Mouse (Mus musculus): ENCODE measurements around the gene Entpd6. TPM values are rescaled to one million over a fixed set of nuclear protein-coding genes. Genes with fewer than 3 reads are reported as not detected.

Gene Entpd6
- polyA plus RNA-seq (2014; fragmentation: Nextera tagmentation; extraction: Ambion mirVana), result 34.4 and 36.3 TPM in 2 replicates

GRCm38 (mm10) chr2:150748854-150749253 lies at the start of gene Entpd6:
Entpd6 (plus strand) TSS chr2:150749042.
- ATAC-seq (replicated peaks; ENCODE audit: low FRiP score), result peak; percentile 94

GRCm38 (mm10) chr2:150712167-150712674 lies 36.6 kb upstream of the Entpd6 start:
- Histone ChIP-seq H3K36me3 (ENCODE audit: control insufficient read depth, insufficient read depth, low read length) (no peaks in the 10 kb centered on the region), H3K4me1 (replicated peaks; ENCODE audit: control insufficient read depth, insufficient read depth, low read length) (no peaks in the 10 kb centered on the region), H3K9me3 (ENCODE audit: control insufficient read depth, low read length) (no peaks in the 10 kb centered on the region), H3K27ac (ENCODE audit: low read depth, low read length) (no peak overlapping the region), H3K4me3 (ENCODE audit: low read depth, low read length) (no peak overlapping the region), H3K27me3 (replicated peaks; ENCODE audit: control insufficient read depth, insufficient read depth, low read length) (no peaks in the 10 kb centered on the region), H3K9ac (ENCODE audit: low read depth, low read length) (no peak overlapping the region), H3K4me2 (no peak overlapping the region)
- DNase-seq (ENCODE audit: low spot score), result no peak
- WGBS, result 79% methylated on average over 4 of the region's 4 CpGs
- no peak for ATAC-seq (replicated peaks; ENCODE audit: low FRiP score)

More at GRCm38 (mm10) chr2:150748854-150749253, at the start of gene Entpd6:
- Histone ChIP-seq H3K9me3 (ENCODE audit: control insufficient read depth, low read length) (no peaks in the 10 kb centered on the region), H3K36me3 (ENCODE audit: control insufficient read depth, insufficient read depth, low read length) (no peaks in the 10 kb centered on the region), H3K4me3 (ENCODE audit: low read depth, low read length) (peak within 1 kb of the TSS; percentile 78), H3K9ac (ENCODE audit: low read depth, low read length) (peak within 1 kb of the TSS; percentile 83), H3K27ac (ENCODE audit: low read depth, low read length) (peak within 1 kb of the TSS; percentile 68; the same call in 1 of the 2 replicates), H3K4me1 (replicated peaks; ENCODE audit: control insufficient read depth, insufficient read depth, low read length) (no peaks in the 10 kb centered on the region; the same call in 1 of the 2 replicates), H3K4me2 (peak within 1 kb of the TSS; percentile 99), H3K27me3 (replicated peaks; ENCODE audit: control insufficient read depth, insufficient read depth, low read length) (no peaks in the 10 kb centered on the region; the same call in none of the 2 replicates)
- DNase-seq (ENCODE audit: low spot score), result peak; percentile 88
- WGBS, result 0% methylated on average over 30 of the region's 30 CpGs

GRCm38 (mm10) chr2:150735756-150736576 lies 12.9 kb upstream of the Entpd6 start:
- DNase-seq (ENCODE audit: low spot score) (no peak), ATAC-seq (replicated peaks; ENCODE audit: low FRiP score) (0 out of 2 replicates have a peak, but pooled peaks have one; percentile 18)
- Histone ChIP-seq H3K4me3 (ENCODE audit: low read depth, low read length) (no peak overlapping the region), H3K9me3 (ENCODE audit: control insufficient read depth, low read length) (no peaks in the 10 kb centered on the region), H3K36me3 (ENCODE audit: control insufficient read depth, insufficient read depth, low read length) (no peaks in the 10 kb centered on the region), H3K4me1 (replicated peaks; ENCODE audit: control insufficient read depth, insufficient read depth, low read length) (no peaks in the 10 kb centered on the region), H3K9ac (ENCODE audit: low read depth, low read length) (no peak overlapping the region), H3K27me3 (replicated peaks; ENCODE audit: control insufficient read depth, insufficient read depth, low read length) (no peaks in the 10 kb centered on the region), H3K4me2 (no peak overlapping the region), H3K27ac (ENCODE audit: low read depth, low read length) (no peak overlapping the region)
- 72% methylated on average over 11 of the region's 11 CpGs for WGBS

GRCm38 (mm10) chr2:150737881-150738280 lies 11.0 kb upstream of the Entpd6 start:
- H3K9ac ChIP-seq (ENCODE audit: low read depth, low read length), result no peak overlapping the region
- no peak overlapping the region for H3K4me2 ChIP-seq
- no peak overlapping the region for H3K4me3 ChIP-seq (ENCODE audit: low read depth, low read length)
- no peak overlapping the region for H3K27ac ChIP-seq (ENCODE audit: low read depth, low read length)
- no peaks in the 10 kb centered on the region for H3K27me3 ChIP-seq (replicated peaks; ENCODE audit: control insufficient read depth, insufficient read depth, low read length)
- H3K4me1 ChIP-seq (replicated peaks; ENCODE audit: control insufficient read depth, insufficient read depth, low read length), result no peaks in the 10 kb centered on the region
- no peaks in the 10 kb centered on the region for H3K36me3 ChIP-seq (ENCODE audit: control insufficient read depth, insufficient read depth, low read length)
- ATAC-seq (replicated peaks; ENCODE audit: low FRiP score) (no peak), DNase-seq (ENCODE audit: low spot score) (no peak)
- no peaks in the 10 kb centered on the region for H3K9me3 ChIP-seq (ENCODE audit: control insufficient read depth, low read length)
- 73% methylated on average over 9 of the region's 9 CpGs for WGBS

- Histone ChIP-seq H3K36me3 (ENCODE audit: control insufficient read depth, insufficient read depth, low read length) (no peaks in the 10 kb centered on the region), H3K4me3 (ENCODE audit: low read depth, low read length) (no peak overlapping the region), H3K27ac (ENCODE audit: low read depth, low read length) (no peak overlapping the region), H3K9ac (ENCODE audit: low read depth, low read length) (no peak overlapping the region), H3K27me3 (replicated peaks; ENCODE audit: control insufficient read depth, insufficient read depth, low read length) (no peaks in the 10 kb centered on the region), H3K4me2 (no peak overlapping the region), H3K9me3 (ENCODE audit: control insufficient read depth, low read length) (no peaks in the 10 kb centered on the region), H3K4me1 (replicated peaks; ENCODE audit: control insufficient read depth, insufficient read depth, low read length) (no peaks in the 10 kb centered on the region)
- no peak for ATAC-seq (replicated peaks; ENCODE audit: low FRiP score)
- WGBS, result 67% methylated on average over 10 of the region's 10 CpGs
- DNase-seq (ENCODE audit: low spot score), result no peak
These were observed 8.5 kb upstream of the Entpd6 start for GRCm38 (mm10) chr2:150740145-150740841.

- Histone ChIP-seq H3K27ac (ENCODE audit: low read depth, low read length) (no peak overlapping the region), H3K4me3 (ENCODE audit: low read depth, low read length) (no peak overlapping the region), H3K9ac (ENCODE audit: low read depth, low read length) (no peak overlapping the region), H3K9me3 (ENCODE audit: control insufficient read depth, low read length) (no peaks in the 10 kb centered on the region), H3K4me2 (no peak overlapping the region), H3K4me1 (replicated peaks; ENCODE audit: control insufficient read depth, insufficient read depth, low read length) (no peaks in the 10 kb centered on the region), H3K36me3 (ENCODE audit: control insufficient read depth, insufficient read depth, low read length) (no peaks in the 10 kb centered on the region), H3K27me3 (replicated peaks; ENCODE audit: control insufficient read depth, insufficient read depth, low read length) (no peaks in the 10 kb centered on the region; the same call in none of the 2 replicates)
- no peak for ATAC-seq (replicated peaks; ENCODE audit: low FRiP score)
- DNase-seq (ENCODE audit: low spot score), result no peak
- 59% methylated on average over 4 of the region's 4 CpGs for WGBS
These were observed 7.4 kb upstream of the Entpd6 start for GRCm38 (mm10) chr2:150741405-150741804.

- Histone ChIP-seq H3K4me2 (no peak overlapping the region), H3K4me1 (replicated peaks; ENCODE audit: control insufficient read depth, insufficient read depth, low read length) (no peaks in the 10 kb centered on the region; the same call in 1 of the 2 replicates), H3K9ac (ENCODE audit: low read depth, low read length) (no peak overlapping the region), H3K4me3 (ENCODE audit: low read depth, low read length) (no peak overlapping the region), H3K27me3 (replicated peaks; ENCODE audit: control insufficient read depth, insufficient read depth, low read length) (no peaks in the 10 kb centered on the region; the same call in none of the 2 replicates), H3K9me3 (ENCODE audit: control insufficient read depth, low read length) (no peaks in the 10 kb centered on the region), H3K27ac (ENCODE audit: low read depth, low read length) (no peak overlapping the region), H3K36me3 (ENCODE audit: control insufficient read depth, insufficient read depth, low read length) (no peaks in the 10 kb centered on the region)
- 57% methylated on average over 7 of the region's 7 CpGs for WGBS
- no peak for ATAC-seq (replicated peaks; ENCODE audit: low FRiP score)
- no peak for DNase-seq (ENCODE audit: low spot score)
These were observed 3.8 kb upstream of the Entpd6 start for GRCm38 (mm10) chr2:150745016-150745415.

- Histone ChIP-seq H3K4me2 (peak overlapping the region; percentile 99), H3K27me3 (replicated peaks; ENCODE audit: control insufficient read depth, insufficient read depth, low read length) (no peaks in the 10 kb centered on the region; the same call in none of the 2 replicates), H3K4me3 (ENCODE audit: low read depth, low read length) (peak overlapping the region; percentile 78), H3K4me1 (replicated peaks; ENCODE audit: control insufficient read depth, insufficient read depth, low read length) (no peaks in the 10 kb centered on the region; the same call in 1 of the 2 replicates), H3K9me3 (ENCODE audit: control insufficient read depth, low read length) (no peaks in the 10 kb centered on the region), H3K36me3 (ENCODE audit: control insufficient read depth, insufficient read depth, low read length) (no peaks in the 10 kb centered on the region), H3K9ac (ENCODE audit: low read depth, low read length) (peak overlapping the region; percentile 83), H3K27ac (ENCODE audit: low read depth, low read length) (peak overlapping the region; percentile 68; the same call in 1 of the 2 replicates)
- ATAC-seq (replicated peaks; ENCODE audit: low FRiP score) (peak; percentile 71), DNase-seq (ENCODE audit: low spot score) (no peak)
- WGBS, result 1% methylated on average over 24 of the region's 24 CpGs
These were observed 441 bp downstream of the Entpd6 start for GRCm38 (mm10) chr2:150749283-150749682.

Measured in liver, embryonic 11.5 days (tissue).